Mouse (Mus musculus): ENCODE measurements around the gene Gli1. TPM values are rescaled to one million over a fixed set of nuclear protein-coding genes. Genes with fewer than 3 reads are reported as not detected.

Gli1 gene
- polyA plus RNA-seq, 1 experiment from 2014 or later, result 0.21 TPM

DNA sequence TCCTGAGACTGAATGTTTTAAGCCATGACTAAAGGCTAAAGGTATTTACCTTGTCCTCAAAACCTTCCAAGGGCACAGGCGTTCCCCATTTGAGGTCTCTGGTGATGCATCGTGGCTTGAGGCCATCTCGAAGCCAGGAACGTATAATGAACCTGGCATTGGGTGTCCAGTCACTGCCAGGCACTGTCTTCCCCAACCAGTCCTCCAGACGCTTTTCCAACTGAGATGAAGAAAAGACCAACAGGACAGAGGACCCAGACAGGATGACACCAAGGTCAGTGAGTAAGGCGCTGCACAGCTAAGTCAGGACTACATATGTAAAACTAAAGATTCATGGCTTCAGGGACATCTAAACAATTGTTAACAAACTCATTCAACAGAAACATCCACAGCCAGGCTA is 41.4 kb downstream of the Gli1 start:
- H3K9me3 ChIP-seq (replicated peaks), result no peaks in the 10 kb centered on the region
- H3K36me3 ChIP-seq, result peaks cover 99% of the 10 kb centered on the region
- ATAC-seq (ENCODE audit: low read depth) (no peak), DNase-seq (no peak)
- H3K4me2 ChIP-seq, result no peak overlapping the region
- no peak overlapping the region for H3K27ac ChIP-seq
- no peak overlapping the region for H3K4me3 ChIP-seq (replicated peaks)
- H3K4me1 ChIP-seq (replicated peaks), result peaks cover under 1% of the 10 kb centered on the region; the same call in 1 of the 2 replicates
- no peak overlapping the region for H3K9ac ChIP-seq
- no peaks in the 10 kb centered on the region for H3K27me3 ChIP-seq
- 86% methylated on average over 6 of the region's 6 CpGs for WGBS (ENCODE audit: insufficient replicate concordance)

DNA sequence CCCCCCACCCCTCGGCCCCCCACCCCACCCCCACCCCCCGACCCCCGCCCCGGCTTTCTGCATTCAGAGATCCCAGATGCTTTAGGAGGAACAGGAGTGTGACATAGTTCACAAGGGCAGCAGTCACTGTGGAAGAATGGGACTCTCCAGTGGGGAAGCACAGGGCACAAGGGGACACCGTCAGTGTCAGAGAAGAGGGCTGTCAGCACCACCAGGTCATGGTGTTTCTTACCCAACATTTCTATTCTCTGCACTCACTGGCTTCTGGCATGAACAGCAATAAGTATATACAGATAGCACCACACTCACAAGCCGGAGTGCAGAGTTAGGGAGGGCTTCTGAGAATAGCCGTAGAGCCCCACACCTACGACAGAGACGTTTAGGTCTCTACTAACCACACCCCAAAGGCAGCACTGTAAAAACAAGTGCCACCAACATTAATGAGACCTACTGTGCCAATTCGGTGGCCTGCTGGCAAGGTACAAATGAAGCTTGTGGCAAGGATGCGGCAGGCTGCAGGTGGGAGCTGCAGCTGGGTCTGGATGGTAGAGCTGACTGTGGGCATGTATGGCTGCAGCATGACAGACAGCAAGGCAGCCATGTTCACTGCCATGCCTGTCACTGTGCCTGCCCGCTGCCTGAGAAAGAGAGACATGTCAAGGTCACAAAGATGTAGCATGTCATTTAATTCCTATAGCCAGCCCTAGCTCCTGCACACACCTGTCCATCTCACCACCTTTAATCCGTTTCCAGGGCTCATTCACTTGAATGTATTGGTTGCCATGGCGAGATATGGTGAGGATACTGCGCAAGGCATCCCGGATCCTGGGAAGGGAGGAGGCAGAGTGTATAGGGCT is 44.5 kb downstream of the Gli1 start:
- ATAC-seq (ENCODE audit: low read depth), result no peak
- no peak overlapping the region for H3K4me2 ChIP-seq
- whole genome bisulfite sequencing (ENCODE audit: insufficient replicate concordance), result 83% methylated on average over 16 of the region's 16 CpGs
- no peak overlapping the region for H3K9ac ChIP-seq
- H3K27ac ChIP-seq, result 0 out of 2 replicates have a peak overlapping the region, but pooled peaks have one; percentile 13
- peaks cover 98% of the 10 kb centered on the region for H3K36me3 ChIP-seq
- no peak for DNase-seq
- peaks cover 32% of the 10 kb centered on the region for H3K4me1 ChIP-seq (replicated peaks)
- H3K9me3 ChIP-seq (replicated peaks), result no peaks in the 10 kb centered on the region
- no peak overlapping the region for H3K4me3 ChIP-seq (replicated peaks)
- H3K27me3 ChIP-seq, result no peaks in the 10 kb centered on the region

DNA sequence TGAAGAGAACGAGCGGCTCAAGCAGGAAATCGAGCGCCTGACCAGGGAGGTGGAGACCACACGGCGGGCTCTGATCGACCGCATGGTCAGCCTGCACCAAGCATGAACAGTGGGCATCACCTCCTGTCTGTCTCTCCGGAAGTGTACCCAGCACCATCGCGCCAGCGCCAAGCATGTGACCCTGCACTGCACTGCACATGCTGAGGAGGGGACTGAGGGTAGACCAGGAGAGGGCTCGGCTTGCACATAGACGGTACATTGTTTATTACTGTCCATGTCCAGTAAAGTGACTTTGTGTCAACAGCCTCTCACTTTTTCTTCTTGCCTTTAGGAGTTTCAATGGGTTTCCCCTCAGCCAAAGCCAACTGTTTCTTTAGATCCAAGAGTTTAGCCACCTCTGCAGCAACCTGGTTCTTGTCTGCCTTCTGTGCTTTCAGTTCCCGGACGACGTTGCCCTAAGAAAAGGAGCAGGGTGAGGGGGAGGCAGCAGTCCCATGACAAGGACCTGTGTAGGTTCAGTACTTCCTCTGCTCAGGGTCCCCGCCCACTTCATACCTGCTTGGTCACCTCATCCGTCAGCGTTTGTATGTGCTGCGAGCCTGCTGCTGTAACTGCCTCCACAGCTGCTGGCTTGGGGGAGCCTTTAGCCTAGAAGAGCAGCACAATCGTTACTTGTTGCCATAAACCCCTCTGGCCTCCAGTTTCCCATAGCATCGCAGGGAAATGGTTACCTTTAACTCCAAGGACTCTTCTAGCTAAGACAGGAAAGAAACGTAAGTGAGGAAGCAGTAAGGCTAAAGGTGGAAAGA is 45.6 kb downstream of the Gli1 start:
- Histone ChIP-seq H3K9ac (no peak overlapping the region), H3K4me3 (replicated peaks) (no peak overlapping the region), H3K4me2 (no peak overlapping the region), H3K27me3 (no peaks in the 10 kb centered on the region), H3K4me1 (replicated peaks) (peaks cover 40% of the 10 kb centered on the region), H3K36me3 (peaks cover 88% of the 10 kb centered on the region), H3K9me3 (replicated peaks) (no peaks in the 10 kb centered on the region), H3K27ac (no peak overlapping the region)
- 85% methylated on average over 24 of the region's 24 CpGs for WGBS (ENCODE audit: insufficient replicate concordance)
- no peak for DNase-seq
- ATAC-seq (ENCODE audit: low read depth), result no peak

DNA sequence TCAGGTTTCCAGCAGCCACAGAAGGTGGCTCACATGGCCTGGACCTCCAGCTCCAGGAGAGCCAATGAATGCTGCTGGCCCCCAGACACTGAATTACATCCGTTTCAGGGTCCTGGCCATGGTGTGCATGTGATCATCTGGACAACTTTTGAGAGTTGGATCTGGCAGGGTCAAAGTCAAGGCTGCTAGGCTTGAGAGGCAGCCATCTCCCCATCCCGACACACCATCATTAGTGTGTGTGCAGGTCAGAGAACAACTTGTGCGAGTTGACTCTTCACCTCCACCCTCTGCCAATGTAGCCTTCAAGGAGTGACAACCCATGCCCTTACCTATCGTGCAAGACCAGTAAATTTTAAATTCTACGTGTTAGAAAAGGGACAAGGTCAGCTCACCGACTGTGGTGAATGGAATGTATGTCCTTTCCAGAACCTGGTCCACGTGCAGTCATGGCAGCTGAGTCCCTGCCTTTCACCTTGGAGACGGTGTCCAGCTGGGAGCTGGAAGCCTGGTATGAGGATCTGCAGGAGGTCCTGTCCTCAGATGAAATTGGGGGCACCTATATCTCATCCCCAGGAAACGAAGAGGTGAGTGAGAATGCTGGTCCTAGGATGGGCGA is 46.8 kb downstream of the Gli1 start:
- 87% methylated on average over 10 of the region's 10 CpGs for WGBS (ENCODE audit: insufficient replicate concordance)
- H3K4me2 ChIP-seq, result no peak overlapping the region
- H3K36me3 ChIP-seq, result peaks cover 76% of the 10 kb centered on the region
- ATAC-seq (ENCODE audit: low read depth), result no peak
- H3K9ac ChIP-seq, result no peak overlapping the region
- peaks cover 42% of the 10 kb centered on the region for H3K4me1 ChIP-seq (replicated peaks)
- DNase-seq, result no peak
- H3K9me3 ChIP-seq (replicated peaks), result no peaks in the 10 kb centered on the region
- H3K4me3 ChIP-seq (replicated peaks), result no peak overlapping the region; the same call in 1 of the 2 replicates
- H3K27me3 ChIP-seq, result no peaks in the 10 kb centered on the region
- H3K27ac ChIP-seq, result peak overlapping the region; percentile 100

DNA sequence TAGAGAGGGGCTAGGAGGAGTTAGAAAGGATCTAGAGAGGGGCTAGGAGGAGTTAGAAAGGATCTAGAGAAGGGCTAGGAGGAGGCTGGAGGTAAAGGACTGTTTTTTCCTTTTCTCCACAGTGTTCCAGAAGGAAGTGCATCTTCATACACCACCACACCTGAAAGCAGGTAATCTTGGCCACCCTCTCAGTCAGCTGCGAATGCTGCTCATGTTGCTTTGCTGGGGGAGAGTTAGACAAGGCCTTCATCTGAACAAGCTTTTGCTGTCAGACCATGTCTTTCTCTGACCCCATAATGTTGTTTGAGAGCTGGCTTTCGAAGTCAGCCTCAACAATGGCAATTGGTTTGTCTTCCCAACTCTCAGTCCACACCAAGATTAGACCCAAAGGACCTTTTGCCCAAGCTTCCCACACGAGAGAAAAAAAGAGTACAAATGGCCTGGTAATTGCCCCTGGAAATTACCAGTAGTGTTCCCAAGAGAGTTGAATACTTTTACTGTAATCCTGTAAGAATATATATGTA is 48.1 kb downstream of the Gli1 start:
- peaks cover 51% of the 10 kb centered on the region for H3K4me1 ChIP-seq (replicated peaks)
- DNase-seq, result no peak
- ATAC-seq (ENCODE audit: low read depth), result no peak
- H3K9me3 ChIP-seq (replicated peaks), result no peaks in the 10 kb centered on the region
- no peaks in the 10 kb centered on the region for H3K27me3 ChIP-seq
- peaks cover 62% of the 10 kb centered on the region for H3K36me3 ChIP-seq
- WGBS (ENCODE audit: insufficient replicate concordance), result 90% methylated on average over 3 of the region's 3 CpGs
- H3K4me2 ChIP-seq, result peak overlapping the region; percentile 88
- peak overlapping the region; percentile 84 for H3K9ac ChIP-seq
- H3K27ac ChIP-seq, result peak overlapping the region; percentile 100
- peak overlapping the region; percentile 78; the same call in 1 of the 2 replicates for H3K4me3 ChIP-seq (replicated peaks)

DNA sequence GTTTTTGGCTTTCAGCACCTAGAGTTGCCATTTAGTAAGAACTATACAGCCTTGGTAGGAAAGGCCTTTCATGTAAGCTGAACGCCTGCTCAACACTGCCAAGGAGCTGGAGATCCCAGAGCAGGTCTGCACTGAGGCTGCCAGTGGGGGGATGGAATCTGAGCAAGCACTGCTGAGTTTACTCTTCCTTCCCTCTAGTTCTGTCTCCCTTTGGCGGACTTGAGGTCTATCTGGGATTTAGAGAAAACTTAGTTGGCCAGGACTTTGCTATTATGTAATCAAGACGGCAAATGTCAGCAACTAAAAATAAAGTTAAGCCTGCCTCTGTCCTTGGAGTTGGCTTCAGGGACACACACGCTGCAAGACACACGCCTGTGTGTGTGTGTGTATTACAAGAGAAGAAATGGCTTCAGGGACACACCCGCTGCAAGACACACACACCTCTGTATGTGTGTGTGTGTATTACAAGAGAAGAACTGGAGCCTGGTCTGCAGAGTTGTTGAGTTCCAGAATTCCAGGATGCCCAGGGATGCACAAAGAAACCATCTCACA is 48.7 kb downstream of the Gli1 start:
- 73% methylated on average over 6 of the region's 6 CpGs for WGBS (ENCODE audit: insufficient replicate concordance)
- peak overlapping the region; percentile 78 for H3K4me3 ChIP-seq (replicated peaks)
- ATAC-seq (ENCODE audit: low read depth), result no peak

DNA sequence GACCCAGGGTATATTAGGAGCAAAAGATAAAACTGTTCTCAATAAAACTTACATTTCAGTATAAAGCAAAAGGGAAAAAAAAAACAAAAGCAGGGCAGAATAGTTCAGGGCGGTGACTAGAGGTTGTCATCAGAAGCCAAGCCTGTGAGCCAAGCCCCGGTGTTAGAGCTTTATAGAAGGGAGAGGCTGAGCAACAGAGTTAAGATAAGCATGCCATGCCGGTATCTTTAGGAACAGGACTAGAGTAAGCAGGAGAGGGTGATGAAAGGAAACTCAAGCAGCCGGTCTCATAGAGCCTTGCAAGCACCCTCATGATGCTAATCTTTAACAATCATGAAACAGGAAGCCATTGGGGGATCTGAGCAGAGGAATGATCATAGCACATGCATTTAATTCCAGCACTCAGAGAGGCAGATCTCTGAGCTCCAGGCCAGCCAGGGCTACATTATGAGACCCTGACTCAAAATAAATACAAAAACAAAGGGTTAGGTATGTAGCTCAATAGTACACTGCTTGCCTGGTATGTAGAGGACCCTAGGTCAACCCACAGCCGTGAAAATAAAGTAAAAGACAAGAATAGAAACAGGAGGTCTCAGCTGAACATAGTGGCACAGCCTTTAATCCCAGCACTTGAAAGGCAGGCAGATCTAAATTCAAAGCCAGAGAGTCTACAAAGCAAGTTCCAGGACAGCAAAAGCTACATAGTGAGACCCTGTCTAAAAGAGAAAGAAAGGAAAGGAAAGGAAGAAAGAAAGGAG is 49.7 kb downstream of the Gli1 start:
- peaks cover 52% of the 10 kb centered on the region for H3K36me3 ChIP-seq

More for the DNA sequence above, 48.7 kb downstream of the Gli1 start:
- H3K4me1 ChIP-seq (replicated peaks), result peaks cover 53% of the 10 kb centered on the region
- peak overlapping the region; percentile 84 for H3K9ac ChIP-seq
- peak overlapping the region; percentile 100 for H3K27ac ChIP-seq
- no peaks in the 10 kb centered on the region for H3K27me3 ChIP-seq
- no peaks in the 10 kb centered on the region for H3K9me3 ChIP-seq (replicated peaks)
- DNase-seq, result no peak
- H3K4me2 ChIP-seq, result peak overlapping the region; percentile 88
- H3K36me3 ChIP-seq, result peaks cover 57% of the 10 kb centered on the region

DNA sequence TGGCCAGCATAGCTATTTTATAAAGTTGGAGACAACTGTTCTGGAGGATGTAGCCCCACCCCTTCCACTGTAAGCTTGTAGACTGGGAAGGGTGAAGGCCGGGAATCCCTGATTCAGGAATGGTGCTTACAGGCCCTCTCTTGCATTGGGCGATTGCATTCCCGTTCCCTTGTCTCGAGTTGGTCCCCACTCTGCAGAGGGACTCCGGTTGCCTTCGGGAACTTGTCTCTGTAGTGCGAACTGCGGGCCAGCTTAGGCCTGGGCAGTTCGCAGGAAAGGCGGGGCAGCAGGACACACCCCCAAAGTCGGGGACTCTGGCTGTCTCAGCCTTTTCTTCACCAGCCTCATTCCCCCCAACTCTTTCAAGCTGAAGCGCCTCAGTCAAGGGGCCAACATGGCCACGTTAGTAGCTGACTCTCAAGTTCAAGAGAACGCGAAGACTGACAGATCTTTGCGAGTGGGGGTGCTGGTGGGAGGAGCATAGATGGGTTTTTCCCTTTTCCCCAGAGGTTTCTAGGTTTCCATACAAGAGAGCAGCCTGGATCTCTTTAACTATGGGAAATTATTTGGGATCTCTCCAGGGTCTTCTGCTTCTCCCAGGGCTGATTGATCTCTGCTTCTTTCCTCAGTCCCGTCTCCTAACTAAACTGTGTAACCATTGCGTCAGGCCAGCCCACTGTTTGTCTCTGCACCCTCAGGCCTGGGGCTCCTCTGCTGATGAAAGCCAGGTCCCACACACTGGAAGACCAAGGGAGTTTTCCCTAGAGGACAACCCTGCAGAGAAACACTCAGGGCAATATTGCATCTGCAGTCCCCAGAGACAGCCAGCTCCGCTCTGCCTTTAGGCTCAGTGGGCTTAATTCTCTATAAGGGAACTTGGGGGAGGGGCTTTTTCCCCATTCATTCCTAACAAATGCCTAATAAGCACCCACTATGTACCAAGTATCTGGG is 50.6 kb downstream of the Gli1 start:
- peak; percentile 35 for ATAC-seq (ENCODE audit: low read depth)
- no peaks in the 10 kb centered on the region for H3K9me3 ChIP-seq (replicated peaks)
- no peaks in the 10 kb centered on the region for H3K27me3 ChIP-seq
- 2% methylated on average over 19 of the region's 19 CpGs for WGBS (ENCODE audit: insufficient replicate concordance)
- H3K4me3 ChIP-seq (replicated peaks), result peak overlapping the region; percentile 78
- peak overlapping the region; percentile 88 for H3K4me2 ChIP-seq
- peaks cover 52% of the 10 kb centered on the region for H3K36me3 ChIP-seq
- DNase-seq, result peak; percentile 74
- H3K27ac ChIP-seq, result peak overlapping the region; percentile 100
- peak overlapping the region; percentile 84 for H3K9ac ChIP-seq
- H3K4me1 ChIP-seq (replicated peaks), result peaks cover 71% of the 10 kb centered on the region

More for the DNA sequence above, 49.7 kb downstream of the Gli1 start:
- Histone ChIP-seq H3K9me3 (replicated peaks) (no peaks in the 10 kb centered on the region), H3K4me2 (peak overlapping the region; percentile 88), H3K27me3 (no peaks in the 10 kb centered on the region), H3K27ac (peak overlapping the region; percentile 100), H3K4me3 (replicated peaks) (peak overlapping the region; percentile 78), H3K9ac (peak overlapping the region; percentile 84), H3K4me1 (replicated peaks) (peaks cover 63% of the 10 kb centered on the region)
- DNase-seq (peak; percentile 75), ATAC-seq (ENCODE audit: low read depth) (peak; percentile 63)
- WGBS (ENCODE audit: insufficient replicate concordance), result 7% methylated on average over 5 of the region's 5 CpGs

DNA sequence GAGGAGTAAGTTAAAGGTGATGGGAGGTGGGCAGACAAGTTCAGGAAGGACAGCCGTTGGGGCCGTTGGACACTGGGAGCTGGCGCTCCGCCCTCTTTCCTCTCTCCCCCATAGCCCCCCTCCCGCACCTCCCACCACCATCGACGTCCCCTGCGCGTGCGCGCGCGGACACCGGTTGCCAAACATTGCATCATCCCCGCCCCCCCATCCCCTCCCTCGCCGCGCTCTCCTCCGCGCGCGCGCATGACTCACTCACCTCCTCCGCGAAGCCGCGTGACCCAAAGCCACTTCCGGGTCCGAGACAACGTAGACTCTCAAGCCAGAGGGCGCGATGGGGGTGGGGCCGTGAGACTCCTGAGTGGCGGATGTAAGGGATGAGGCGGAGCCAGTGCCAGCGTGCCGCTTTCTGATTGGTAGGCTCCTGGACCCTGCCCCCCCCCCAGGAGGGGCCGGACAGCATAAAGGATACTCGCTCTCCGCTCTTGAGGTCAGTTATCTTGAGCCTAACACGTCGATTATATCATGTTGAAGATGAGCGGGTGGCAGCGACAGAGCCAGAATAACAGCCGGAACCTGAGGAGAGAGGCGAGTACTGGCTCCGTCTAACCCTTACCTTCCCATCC is 51.4 kb downstream of the Gli1 start:
- under 1% methylated on average over 43 of the region's 47 CpGs for WGBS (ENCODE audit: insufficient replicate concordance)
- Histone ChIP-seq H3K9ac (peak overlapping the region; percentile 96), H3K27ac (peak overlapping the region; percentile 100), H3K4me2 (peak overlapping the region; percentile 88), H3K4me3 (replicated peaks) (peak overlapping the region; percentile 78), H3K9me3 (replicated peaks) (no peaks in the 10 kb centered on the region), H3K36me3 (peaks cover 52% of the 10 kb centered on the region), H3K27me3 (no peaks in the 10 kb centered on the region), H3K4me1 (replicated peaks) (peaks cover 79% of the 10 kb centered on the region)
- DNase-seq (peak; percentile 100), ATAC-seq (ENCODE audit: low read depth) (peak; percentile 80)
